Mouse (Mus musculus) ES-Bruce4 (cell line): ENCODE data around the gene Cnot4.

Experiments used
- EP300 ChIP-seq: IDR thresholded peaks from 2 replicates; pipeline ENCODE4 v1.6.1; 2011; ENCODE audit warnings: low read depth, low read length; ENCODE audit not compliant: insufficient read depth
- POLR2A ChIP-seq: IDR thresholded peaks from one replicate; pipeline ENCODE4 v1.8.1; 2011; ENCODE audit warnings: low read length; ENCODE audit not compliant: insufficient read depth

- no peak for TF ChIP-seq EP300
- TF ChIP-seq POLR2A: no peak
Observed at GRCm38 (mm10) chr6:35016624-35017023, 116.9 kb downstream of the Cnot4 start.
